Mouse (Mus musculus) ES-E14 (cell line): Measurements from ENCODE around the gene Hes5.

Experiments used
- CHD2 ChIP-seq: IDR thresholded peaks from 2 replicates; pipeline ENCODE4 v1.6.1; 2014; ENCODE audit warnings: mild to moderate bottlenecking, low read depth, low read length, inconsistent platforms
- HCFC1 ChIP-seq: IDR thresholded peaks from 2 replicates; pipeline ENCODE4 v1.6.1; 2012; ENCODE audit warnings: low read length, inconsistent platforms, borderline replicate concordance; ENCODE audit not compliant: insufficient read depth
- ZC3H11A ChIP-seq: IDR thresholded peaks from 2 replicates; pipeline ENCODE4 v1.6.1; 2012; ENCODE audit warnings: low read depth, mild to moderate bottlenecking, inconsistent platforms, low read length, borderline replicate concordance
- ZNF384 ChIP-seq: IDR thresholded peaks from 2 replicates; pipeline ENCODE4 v1.6.1; 2012; ENCODE audit warnings: low read depth, low read length, inconsistent platforms

DNA sequence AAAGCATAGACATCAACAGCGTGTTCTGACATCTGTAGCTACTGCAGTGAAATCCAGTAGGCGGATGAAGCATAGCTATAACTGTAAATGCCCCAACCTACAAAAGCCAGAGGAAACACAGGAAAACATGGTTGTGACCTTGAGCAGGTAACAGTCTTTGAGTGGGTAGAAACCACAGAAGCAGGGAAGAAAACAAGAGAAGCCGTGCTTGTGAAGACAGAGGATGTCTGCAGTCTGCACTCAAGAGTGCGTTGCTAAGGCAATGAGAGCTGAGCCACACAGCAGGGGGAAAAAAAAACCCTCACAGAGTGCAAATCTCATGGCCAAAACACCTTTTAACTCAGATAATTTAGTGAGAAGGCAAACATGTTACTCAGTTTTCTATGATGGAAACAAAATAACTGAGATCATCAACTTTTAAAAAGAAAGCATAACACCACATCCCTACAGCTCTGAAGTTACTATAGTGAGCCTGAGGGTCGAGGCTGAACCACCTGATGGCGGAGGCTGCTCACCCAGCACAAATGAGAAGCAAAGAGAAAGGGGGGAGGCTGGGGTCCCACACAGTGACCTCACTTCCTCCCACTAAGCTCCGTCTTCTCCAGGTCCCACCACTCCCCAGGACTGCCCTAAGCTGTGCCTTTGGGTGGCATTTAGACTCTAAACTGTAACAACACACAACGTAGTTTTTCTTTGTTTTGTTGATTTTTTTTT lies 24.0 kb upstream of the Hes5 start:
- TF ChIP-seq CHD2 (no peak), HCFC1 (no peak), ZNF384 (no peak), ZC3H11A (no peak)
